Mouse (Mus musculus) MEL (cell line): ENCODE results near the gene Ggta1. TPM values are rescaled to one million over a fixed set of nuclear protein-coding genes. Genes with fewer than 3 reads are reported as not detected.

Source experiments
- DNase-seq: peaks from one replicate; pipeline ENCODE4 v3.0.0; 2011; ENCODE audit warnings: low read depth, low spot score
- H3K27ac ChIP-seq: 2 replicates; pipeline ENCODE4 v1.5.1; 2012; ENCODE audit warnings: low read depth, mild to moderate bottlenecking, control low read depth, low read length, moderate library complexity; ENCODE audit not compliant: control insufficient read depth
- H3K27me3 ChIP-seq, 2 experiments: fragments of 150-350 bp in 1 of 2; sonication (generic) in 1 of 2; 2 replicates each; pipeline ENCODE4 v1.6.1; 2012; ENCODE audit warnings: low read length in 2 of 2, mild to moderate bottlenecking in 2 of 2, improper control_type of control experiment in 1 of 2, moderate library complexity in 1 of 2; ENCODE audit not compliant: insufficient read depth in 2 of 2, control insufficient read depth in 1 of 2
- H3K36me3 ChIP-seq, 2 experiments: 2 replicates each; pipeline ENCODE4 v1.6.1; 2012 to 2014; ENCODE audit warnings: low read length in 2 of 2, improper control_type of control experiment in 1 of 2, inconsistent platforms in 1 of 2, mild to moderate bottlenecking in 1 of 2; ENCODE audit not compliant: insufficient read depth in 2 of 2, control insufficient read depth in 1 of 2
- H3K4me1 ChIP-seq, 2 experiments: fragments of 150-350 bp in 1 of 2; sonication (generic) in 1 of 2; 2 replicates each; pipeline ENCODE4 v1.6.1; 2012; ENCODE audit warnings: low read length in 2 of 2, improper control_type of control experiment in 1 of 2, mild to moderate bottlenecking in 1 of 2; ENCODE audit not compliant: insufficient read depth in 2 of 2, control insufficient read depth in 1 of 2
- H3K4me3 ChIP-seq, 2 experiments: fragments of 150-350 bp in 1 of 2; sonication (generic) in 1 of 2; 2 replicates each; pipeline ENCODE4 v1.5.1; 2012; ENCODE audit warnings: low read depth in 2 of 2, low read length in 2 of 2, mild to moderate bottlenecking in 2 of 2, moderate library complexity in 2 of 2, control low read depth in 1 of 2, improper control_type of control experiment in 1 of 2; ENCODE audit not compliant: control insufficient read depth in 1 of 2, insufficient read depth in 1 of 2
- H3K79me2 ChIP-seq: 2 replicates; pipeline ENCODE4 v1.6.1; 2012; ENCODE audit warnings: mild to moderate bottlenecking, low read length, moderate library complexity; ENCODE audit not compliant: control insufficient read depth, poor library complexity, insufficient read depth
- H3K9ac ChIP-seq: 2 replicates; pipeline ENCODE4 v1.6.1; 2012; ENCODE audit warnings: low read depth, mild to moderate bottlenecking, control low read depth, low read length, moderate library complexity; ENCODE audit not compliant: control insufficient read depth, poor library complexity, severe bottlenecking
- H3K9me3 ChIP-seq: fragments of 150-350 bp; sonication (generic); replicated peaks from 2 replicates; pipeline ENCODE4 v1.6.1; 2012; ENCODE audit warnings: mild to moderate bottlenecking, low read length, improper control_type of control experiment, moderate library complexity; ENCODE audit not compliant: insufficient read depth
- BHLHE40 ChIP-seq: IDR thresholded peaks from 2 replicates; pipeline ENCODE4 v1.6.1; 2012; ENCODE audit warnings: low read depth, mild to moderate bottlenecking, inconsistent platforms, low read length, improper control_type of control experiment, borderline replicate concordance
- CHD1 ChIP-seq: IDR thresholded peaks from 2 replicates; pipeline ENCODE4 v1.6.1; 2012; ENCODE audit warnings: low read depth, mild to moderate bottlenecking, inconsistent platforms, low read length, improper control_type of control experiment
- CTCF ChIP-seq, 3 experiments: IDR thresholded peaks in 2 of 3; conservative IDR thresholded peaks in 1 of 3; 2 replicates each; pipeline ENCODE4 v1.5.1; 2011 to 2012; ENCODE audit warnings: low read length in 3 of 3, low read depth in 2 of 3, mild to moderate bottlenecking in 2 of 3, improper control_type of control experiment in 1 of 3, inconsistent platforms in 1 of 3, mixed read lengths in 1 of 3, moderate library complexity in 1 of 3; ENCODE audit not compliant: control insufficient read depth in 1 of 3, insufficient read depth in 1 of 3, poor library complexity in 1 of 3, severe bottlenecking in 1 of 3
- E2F4 ChIP-seq: IDR thresholded peaks from 2 replicates; pipeline ENCODE4 v1.6.1; 2011; ENCODE audit warnings: low read depth, low read length, improper control_type of control experiment, borderline replicate concordance
- EP300 ChIP-seq, 2 experiments: IDR thresholded peaks; 2 replicates each; pipeline ENCODE4 v1.6.1; 2011; ENCODE audit warnings: improper control_type of control experiment in 2 of 2, low read length in 2 of 2, low read depth in 1 of 2, mild to moderate bottlenecking in 1 of 2
- ETS1 ChIP-seq: IDR thresholded peaks from 2 replicates; pipeline ENCODE4 v1.6.1; 2012; ENCODE audit warnings: low read depth, mild to moderate bottlenecking, inconsistent platforms, low read length, improper control_type of control experiment, moderate library complexity
- GABPA ChIP-seq: IDR thresholded peaks from 2 replicates; pipeline ENCODE4 v1.6.1; 2012; ENCODE audit warnings: low read depth, mild to moderate bottlenecking, inconsistent platforms, low read length, improper control_type of control experiment, moderate library complexity
- GATA1 ChIP-seq: IDR thresholded peaks from 2 replicates; pipeline ENCODE4 v1.6.1; 2011; ENCODE audit warnings: low read depth, low read length, improper control_type of control experiment
- JUND ChIP-seq: IDR thresholded peaks from 2 replicates; pipeline ENCODE4 v1.6.1; 2011; ENCODE audit warnings: low read depth, mild to moderate bottlenecking, improper control_type of control experiment, low read length
- KAT2A ChIP-seq: conservative IDR thresholded peaks from 2 replicates; pipeline ENCODE4 v1.6.1; 2012; ENCODE audit warnings: low read depth, low read length, improper control_type of control experiment, inconsistent platforms
- MAFK ChIP-seq: IDR thresholded peaks from 2 replicates; pipeline ENCODE4 v1.6.1; 2011; ENCODE audit warnings: low read depth, mild to moderate bottlenecking, low read length, improper control_type of control experiment, borderline replicate concordance
- MAX ChIP-seq: IDR thresholded peaks from 2 replicates; pipeline ENCODE4 v1.6.1; 2011; ENCODE audit warnings: low read length, improper control_type of control experiment
- MAZ ChIP-seq: IDR thresholded peaks from 2 replicates; pipeline ENCODE4 v1.6.1; 2012; ENCODE audit warnings: low read depth, mild to moderate bottlenecking, inconsistent platforms, low read length, improper control_type of control experiment
- MEF2A ChIP-seq: IDR thresholded peaks from 2 replicates; pipeline ENCODE4 v1.6.1; 2014; ENCODE audit warnings: low read depth, mild to moderate bottlenecking, inconsistent platforms, low read length, improper control_type of control experiment; ENCODE audit not compliant: poor library complexity, insufficient replicate concordance, severe bottlenecking; ENCODE audit errors: extremely low read depth
- MXI1 ChIP-seq: IDR thresholded peaks from 2 replicates; pipeline ENCODE4 v1.6.1; 2011; ENCODE audit warnings: mild to moderate bottlenecking, low read depth, low read length, improper control_type of control experiment
- MYB ChIP-seq: IDR thresholded peaks from 2 replicates; pipeline ENCODE4 v1.6.1; 2011; ENCODE audit warnings: mild to moderate bottlenecking, low read depth, low read length, improper control_type of control experiment
- MYC ChIP-seq: IDR thresholded peaks from 2 replicates; pipeline ENCODE4 v1.6.1; 2011; ENCODE audit warnings: low read depth, mild to moderate bottlenecking, low read length, improper control_type of control experiment, moderate library complexity
- NELFE ChIP-seq: IDR thresholded peaks from 2 replicates; pipeline ENCODE4 v1.6.1; 2011; ENCODE audit warnings: low read depth, low read length, improper control_type of control experiment
- POLR2A ChIP-seq, 2 experiments: IDR thresholded peaks; 2 replicates each; pipeline ENCODE4 v1.6.1; 2011 to 2012; ENCODE audit warnings: low read length in 2 of 2, mild to moderate bottlenecking in 2 of 2, control low read depth in 1 of 2, improper control_type of control experiment in 1 of 2, low read depth in 1 of 2, moderate library complexity in 1 of 2; ENCODE audit not compliant: control insufficient read depth in 1 of 2, insufficient read depth in 1 of 2, poor library complexity in 1 of 2
- POLR2AphosphoS2 ChIP-seq: IDR thresholded peaks from 2 replicates; pipeline ENCODE4 v1.6.1; 2011; ENCODE audit warnings: low read length, improper control_type of control experiment
- POLR2AphosphoS5 ChIP-seq: IDR thresholded peaks from 2 replicates; pipeline ENCODE4 v1.6.1; 2012; ENCODE audit warnings: low read depth, borderline replicate concordance, mild to moderate bottlenecking, inconsistent platforms, low read length, moderate library complexity, mixed read lengths
- RAD21 ChIP-seq: IDR thresholded peaks from 2 replicates; pipeline ENCODE4 v1.6.1; 2011; ENCODE audit warnings: mild to moderate bottlenecking, low read depth, low read length, improper control_type of control experiment
- RCOR1 ChIP-seq: IDR thresholded peaks from 2 replicates; pipeline ENCODE4 v1.6.1; 2012; ENCODE audit warnings: low read depth, mild to moderate bottlenecking, inconsistent platforms, low read length, improper control_type of control experiment
- SIN3A ChIP-seq: IDR thresholded peaks from 2 replicates; pipeline ENCODE4 v1.6.1; 2012; ENCODE audit warnings: low read length, improper control_type of control experiment, inconsistent platforms
- SMC3 ChIP-seq: IDR thresholded peaks from 2 replicates; pipeline ENCODE4 v1.6.1; 2011; ENCODE audit warnings: low read depth, low read length, improper control_type of control experiment
- TBP ChIP-seq: IDR thresholded peaks from 2 replicates; pipeline ENCODE4 v1.8.0; 2011; ENCODE audit warnings: low read depth, low read length, improper control_type of control experiment
- TCF12 ChIP-seq: IDR thresholded peaks from 2 replicates; pipeline ENCODE4 v1.6.1; 2014; ENCODE audit warnings: low read depth, mild to moderate bottlenecking, inconsistent platforms, low read length, improper control_type of control experiment, moderate library complexity
- UBTF ChIP-seq: IDR thresholded peaks from 2 replicates; pipeline ENCODE4 v1.6.1; 2012; ENCODE audit warnings: low read depth, mild to moderate bottlenecking, inconsistent platforms, low read length, improper control_type of control experiment, moderate library complexity, borderline replicate concordance; ENCODE audit not compliant: insufficient read depth
- ZC3H11A ChIP-seq: IDR thresholded peaks from 2 replicates; pipeline ENCODE4 v1.6.1; 2012; ENCODE audit warnings: low read depth, mild to moderate bottlenecking, inconsistent platforms, low read length, improper control_type of control experiment
- ZKSCAN1 ChIP-seq: IDR thresholded peaks from 2 replicates; pipeline ENCODE4 v1.6.1; 2012; ENCODE audit warnings: low read depth, mild to moderate bottlenecking, inconsistent platforms, low read length, improper control_type of control experiment, moderate library complexity
- ZNF384 ChIP-seq: IDR thresholded peaks from 2 replicates; pipeline ENCODE4 v1.6.1; 2012; ENCODE audit warnings: low read depth, mild to moderate bottlenecking, inconsistent platforms, low read length, improper control_type of control experiment
- polyA plus RNA-seq, 2 experiments: library from polyadenylated mRNA; stranded (reverse) in 1 of 2; unstranded in 1 of 2; fragments of >175 nt in 1 of 2; fragments of >200 nt in 1 of 2; gene quantifications; 2 replicates each; pipeline versions ENCODE4 v1.2.1 to v1.2.4; 2012; ENCODE audit warnings: low replicate concordance in 2 of 2, low read depth in 1 of 2; ENCODE audit not compliant: insufficient read length in 2 of 2, insufficient read depth in 1 of 2, missing spikeins in 1 of 2
- total RNA-seq: library from RNA; depleted of rRNA; stranded (reverse); fragments of 300-350 nt; gene quantifications from 2 replicates; pipeline ENCODE4 v1.2.3, GENCODE M21; 2012

Ggta1 gene
- total and polyA plus RNA-seq, 3 experiments, result 29.2 to 30.7 TPM; not detected in 1

GRCm38 (mm10) chr2:35419243-35419642 is 43.8 kb downstream of the Ggta1 start:
- Histone ChIP-seq H3K79me2 (no peaks in the 10 kb centered on the region), H3K27me3 (no peaks in the 10 kb centered on the region), H3K9me3 (no peaks in the 10 kb centered on the region), H3K27ac (no peak overlapping the region), H3K9ac (no peak overlapping the region), H3K4me1 (peaks cover 9 to 31% of the 10 kb centered on the region in 2 experiments), H3K36me3 (peaks cover 2 to 16% of the 10 kb centered on the region in 2 experiments), H3K4me3 (no peak overlapping the region)
- no peak for DNase-seq
- TF ChIP-seq ZC3H11A, result no peak
- no peak for TF ChIP-seq CTCF (IDR thresholded peaks at IDR 0.05 in 2 of 3, conservative IDR thresholded peaks at IDR 0.05 in 1 of 3; ENCODE audit: control insufficient read depth in 1 of 3, insufficient read depth in 1 of 3, low read depth in 2 of 3, low read length in 3 of 3, poor library complexity in 1 of 3, severe bottlenecking in 1 of 3)
- no peak for TF ChIP-seq NELFE
- TF ChIP-seq TBP, result no peak
- TF ChIP-seq MAX, result no peak
- no peak for TF ChIP-seq MYB
- TF ChIP-seq CHD1, result no peak
- no peak for TF ChIP-seq POLR2AphosphoS2
- no peak for TF ChIP-seq TCF12
- TF ChIP-seq ZKSCAN1, result no peak
- no peak for TF ChIP-seq SMC3
- no peak for TF ChIP-seq EP300 (IDR thresholded peaks at IDR 0.05; ENCODE audit: low read depth in 1 of 2, low read length in 2 of 2)
- no peak for TF ChIP-seq POLR2A (IDR thresholded peaks at IDR 0.05; ENCODE audit: control insufficient read depth in 1 of 2, insufficient read depth in 1 of 2, low read depth in 1 of 2, low read length in 2 of 2, poor library complexity in 1 of 2)
- TF ChIP-seq MEF2A, result no peak
- no peak for TF ChIP-seq SIN3A
- TF ChIP-seq GATA1, result no peak
- TF ChIP-seq ETS1, result no peak
- TF ChIP-seq RCOR1, result no peak
- TF ChIP-seq E2F4, result no peak
- no peak for TF ChIP-seq MYC

- H3K36me3 ChIP-seq, result peaks cover 0 to 16% of the 10 kb centered on the region in 2 experiments; a peak in 3 of 4 replicates
- H3K79me2 ChIP-seq, result no peaks in the 10 kb centered on the region
- H3K4me3 ChIP-seq, result no peak overlapping the region
- no peak overlapping the region for H3K9ac ChIP-seq
- no peak overlapping the region for H3K27ac ChIP-seq
- H3K9me3 ChIP-seq, result no peaks in the 10 kb centered on the region
- peaks cover 9 to 31% of the 10 kb centered on the region in 2 experiments for H3K4me1 ChIP-seq
- DNase-seq, result peak; percentile 43
- no peaks in the 10 kb centered on the region for H3K27me3 ChIP-seq
- TF ChIP-seq TBP (peak; percentile 83), CHD1 (no peak), MAFK (no peak), BHLHE40 (no peak), ETS1 (0 out of 2 replicates have a peak, but pooled peaks have one; percentile 7), MXI1 (no peak), UBTF (no peak), JUND (no peak), MAZ (no peak), GABPA (no peak), TCF12 (no peak), RCOR1 (peak; percentile 41; the same call in 1 of the 2 replicates), POLR2A (IDR thresholded peaks at IDR 0.05; ENCODE audit: control insufficient read depth in 1 of 2, insufficient read depth in 1 of 2, low read depth in 1 of 2, low read length in 2 of 2, poor library complexity in 1 of 2) (no peak), SIN3A (no peak), ZNF384 (no peak), E2F4 (no peak), MEF2A (no peak), POLR2AphosphoS5 (no peak), GATA1 (peak; percentile 72), KAT2A (no peak), POLR2AphosphoS2 (no peak), RAD21 (no peak)
These were observed 45.8 kb downstream of the Ggta1 start for GRCm38 (mm10) chr2:35417231-35417630.
